Mouse (Mus musculus) adrenal gland, postnatal 14 days (tissue): ENCODE results near the gene Rad9a. TPM values are rescaled to one million over a fixed set of nuclear protein-coding genes. Genes with fewer than 3 reads are reported as not detected.
A peak's percentile ranks its signal among the peaks of the same experiment; 100 is the strongest.

Experiments
- DNase-seq: peaks from one replicate; pipeline ENCODE4 v3.0.0; 2021; ENCODE audit warnings: mixed read lengths
- total RNA-seq: library from RNA; stranded (reverse); gene quantifications from 2 replicates; pipeline ENCODE4 v1.2.3, GENCODE M21; 2021

The Rad9a gene
- total RNA-seq, 1 experiment from 2014 or later, result 8.2 TPM

DNA sequence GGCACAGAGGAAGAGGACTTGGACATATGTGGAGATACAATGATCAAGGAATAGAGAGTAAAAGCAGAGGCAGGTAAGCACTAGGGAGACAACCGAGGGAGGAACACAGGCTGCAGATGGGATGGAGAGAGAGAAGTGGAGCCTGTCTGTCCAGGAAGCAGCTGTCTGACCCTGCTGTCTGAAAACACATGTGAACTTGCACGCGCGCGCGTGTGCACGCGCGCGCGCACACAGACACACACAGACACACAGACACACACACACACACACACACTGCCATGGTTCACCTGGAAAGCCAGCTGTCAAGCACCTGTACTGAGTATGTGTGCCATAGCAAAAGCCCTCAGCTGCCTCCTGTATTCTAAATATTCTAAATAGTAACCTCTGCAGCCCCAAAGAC is 16.8 kb upstream of the Rad9a start:
- no peak for DNase-seq

DNA sequence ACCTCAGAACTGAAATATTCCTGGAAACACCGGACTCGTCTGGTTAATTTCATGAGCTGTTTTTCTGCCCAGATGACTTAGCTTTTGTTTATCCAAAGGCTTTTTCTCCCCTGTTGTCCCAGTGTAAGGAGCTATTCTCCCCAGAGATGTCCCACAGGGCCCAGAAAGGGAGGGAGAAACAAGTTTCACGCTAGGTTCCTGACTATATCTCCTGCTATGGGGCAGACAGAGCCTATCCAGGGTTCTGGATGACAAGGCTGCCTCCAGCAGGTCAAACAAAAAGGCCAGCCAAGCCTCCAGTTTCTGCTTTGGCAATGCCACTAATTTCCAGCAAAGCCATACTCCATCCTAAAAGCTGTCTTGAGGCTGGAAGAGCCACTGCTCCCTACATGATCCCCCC is 16.4 kb upstream of the Rad9a start:
- DNase-seq, result no peak

DNA sequence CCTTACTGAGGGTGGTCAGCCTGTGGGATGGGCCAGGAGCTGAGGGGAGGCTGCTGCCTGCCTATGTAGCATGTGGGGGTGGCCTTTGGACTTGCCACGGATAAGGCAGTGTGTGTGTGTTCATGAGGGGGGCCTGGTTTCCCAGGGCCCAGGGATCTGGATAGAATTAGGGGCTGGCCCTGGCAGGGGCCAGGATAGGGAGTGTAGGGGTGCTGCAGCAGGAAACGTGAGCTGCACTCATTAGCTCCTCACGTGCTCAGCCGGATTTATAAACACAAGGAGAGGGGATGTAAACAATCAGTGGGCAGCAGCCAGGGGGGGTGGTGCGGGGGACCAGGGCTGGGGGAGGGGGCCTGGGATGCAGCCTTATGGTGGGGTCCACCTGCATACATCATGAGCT is 15.7 kb upstream of the Rad9a start:
- DNase-seq, result no peak

DNA sequence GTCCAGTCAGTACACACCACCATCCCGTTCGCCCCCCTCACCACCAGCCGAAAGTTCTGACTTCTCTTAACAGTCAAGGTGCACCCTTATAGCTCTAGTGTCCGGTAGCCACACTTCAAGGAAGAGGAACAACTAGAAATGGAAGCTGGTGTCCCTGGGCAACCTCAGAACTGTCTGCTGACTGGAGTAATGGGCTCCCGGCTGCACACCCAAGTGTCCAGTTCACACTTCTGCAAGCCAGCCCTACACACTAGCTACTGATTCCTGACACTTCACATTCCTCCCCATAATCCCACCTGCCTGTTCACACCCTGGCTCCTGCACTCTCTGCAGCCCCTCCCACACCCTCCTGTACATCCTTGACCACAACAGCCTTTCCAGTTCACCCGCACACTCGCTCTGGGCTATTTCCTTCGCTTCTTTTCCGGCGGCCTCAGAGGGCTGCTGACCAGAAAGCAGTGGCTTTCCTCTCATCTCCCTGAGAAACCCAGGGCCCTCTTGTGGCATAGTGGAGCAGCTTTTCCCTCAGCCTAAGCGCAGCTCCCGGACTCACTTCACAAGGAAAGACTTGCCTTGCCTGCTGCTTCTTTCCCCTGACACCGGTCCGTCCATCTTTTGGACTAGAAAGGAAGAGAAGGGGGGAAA is 14.7 kb upstream of the Rad9a start:
- peak; percentile 71 for DNase-seq

DNA sequence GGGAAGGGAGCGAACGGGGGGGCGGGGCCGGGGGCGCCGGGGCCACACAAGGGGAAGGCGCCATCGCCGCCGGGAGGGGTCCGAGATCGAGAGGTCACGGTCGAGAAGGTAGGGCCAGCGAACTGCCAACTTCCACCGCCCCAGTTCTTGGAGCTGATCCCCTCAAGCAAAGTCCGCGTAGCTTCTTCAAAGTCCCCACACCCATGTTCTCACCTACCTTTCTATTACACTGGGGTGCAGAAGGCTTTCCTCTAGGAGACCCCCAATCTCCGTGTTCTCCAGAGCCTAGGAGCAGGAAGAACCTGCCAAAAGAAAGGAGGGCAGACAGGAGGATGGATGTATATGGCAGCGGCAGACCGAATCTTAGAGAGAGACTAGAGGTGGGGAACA is 14.0 kb upstream of the Rad9a start:
- no peak for DNase-seq

DNA sequence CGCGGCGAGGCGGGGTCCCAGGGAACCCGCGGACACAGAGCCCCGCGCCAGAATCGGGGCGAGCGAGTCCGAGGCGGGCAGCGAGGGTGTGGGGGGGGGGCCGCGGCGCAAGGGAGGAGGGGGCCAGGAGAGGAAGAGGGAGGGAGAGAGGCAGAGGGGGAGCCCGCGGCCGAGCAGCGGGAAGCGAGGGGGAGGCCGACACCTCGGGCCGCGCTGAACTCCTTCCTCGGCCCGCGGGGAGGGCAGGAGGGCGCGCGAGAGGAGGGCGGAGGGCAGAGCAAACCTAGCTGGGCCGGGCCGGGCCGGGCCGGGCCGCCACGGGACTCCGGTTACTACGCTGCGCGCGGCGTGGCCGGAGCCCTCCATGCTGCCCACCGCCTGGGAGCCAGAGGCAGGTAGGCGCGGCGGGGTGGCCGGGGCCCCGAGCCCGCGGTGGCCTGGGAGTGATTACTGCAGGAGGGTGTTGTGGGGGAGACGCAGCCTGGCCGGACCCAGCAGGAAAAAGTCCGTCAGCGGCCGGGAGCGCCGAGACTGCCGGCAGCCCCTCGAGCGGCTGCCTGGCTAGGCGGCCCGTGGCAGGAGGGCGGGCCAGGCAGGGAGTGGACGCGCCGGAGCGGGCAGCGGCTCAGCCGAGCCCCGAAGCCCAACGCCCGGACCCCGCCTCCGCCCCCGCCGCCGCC is 13.4 kb upstream of the Rad9a start:
- peak; percentile 69 for DNase-seq

DNA sequence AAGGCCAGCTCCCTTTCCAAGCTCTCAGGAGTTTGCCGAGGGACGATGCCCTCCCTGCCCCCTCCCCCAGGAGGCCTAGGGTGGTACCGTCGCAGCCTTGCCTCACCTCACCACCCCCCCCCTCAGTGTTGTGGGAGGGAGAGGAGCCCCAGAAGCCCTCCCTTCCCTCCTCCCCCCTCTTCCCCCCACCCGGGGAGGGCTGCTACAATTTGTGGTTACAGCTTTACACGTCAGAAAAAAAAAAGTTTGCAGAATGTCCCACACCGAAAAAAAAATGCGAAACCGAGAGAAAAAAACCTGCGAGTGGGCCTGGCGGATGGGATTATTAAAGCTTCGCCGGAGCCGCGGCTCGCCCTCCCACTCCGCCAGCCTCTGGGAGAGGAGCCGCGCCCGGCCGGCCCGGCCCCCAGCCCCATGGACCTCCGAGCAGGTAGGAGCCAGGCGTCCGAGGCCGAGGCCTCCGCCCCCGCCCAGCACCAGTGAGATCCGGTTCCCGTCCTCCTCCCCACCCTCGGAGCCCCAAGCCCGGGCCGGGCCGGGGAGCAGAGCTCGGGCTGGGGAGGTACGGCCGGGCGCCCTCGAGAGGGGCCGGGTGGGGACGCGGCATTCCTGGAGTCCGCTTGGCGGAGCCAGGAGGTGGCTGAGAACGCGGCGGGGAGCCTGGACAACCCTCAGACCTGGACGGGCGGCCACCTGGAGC is 12.8 kb upstream of the Rad9a start, which contains the start of the genes Clcf1 and AC109138.7:
Gene Clcf1 (plus strand): TSS at position 168 of the 700 bp plus-strand sequence.
Gene AC109138.7 (plus strand): TSS at position 287 of the 700 bp plus-strand sequence.
- peak; percentile 81 for DNase-seq

DNA sequence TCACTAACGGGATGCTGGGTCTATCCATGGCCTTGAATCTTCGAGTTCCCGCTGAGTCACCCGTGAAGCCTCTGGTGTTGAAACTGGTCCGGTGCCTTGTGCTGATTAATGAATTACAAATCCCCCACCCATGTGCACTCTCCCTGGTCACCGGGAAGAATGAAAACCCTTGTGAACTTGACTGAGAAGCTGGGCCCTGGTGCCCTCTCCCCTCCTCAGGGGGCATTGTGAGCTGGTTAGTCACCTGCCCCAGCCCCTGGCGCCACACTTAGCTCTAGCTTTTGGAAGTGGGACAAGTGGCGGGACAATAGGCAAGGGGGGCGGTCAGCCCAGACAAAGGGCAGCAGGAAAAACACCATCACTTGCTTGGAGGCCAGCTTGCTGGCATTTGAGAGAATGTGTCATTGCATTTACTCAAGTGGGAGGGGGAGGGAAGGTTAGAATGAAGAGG is 12.1 kb upstream of the Rad9a start:
- DNase-seq, result peak; percentile 80

DNA sequence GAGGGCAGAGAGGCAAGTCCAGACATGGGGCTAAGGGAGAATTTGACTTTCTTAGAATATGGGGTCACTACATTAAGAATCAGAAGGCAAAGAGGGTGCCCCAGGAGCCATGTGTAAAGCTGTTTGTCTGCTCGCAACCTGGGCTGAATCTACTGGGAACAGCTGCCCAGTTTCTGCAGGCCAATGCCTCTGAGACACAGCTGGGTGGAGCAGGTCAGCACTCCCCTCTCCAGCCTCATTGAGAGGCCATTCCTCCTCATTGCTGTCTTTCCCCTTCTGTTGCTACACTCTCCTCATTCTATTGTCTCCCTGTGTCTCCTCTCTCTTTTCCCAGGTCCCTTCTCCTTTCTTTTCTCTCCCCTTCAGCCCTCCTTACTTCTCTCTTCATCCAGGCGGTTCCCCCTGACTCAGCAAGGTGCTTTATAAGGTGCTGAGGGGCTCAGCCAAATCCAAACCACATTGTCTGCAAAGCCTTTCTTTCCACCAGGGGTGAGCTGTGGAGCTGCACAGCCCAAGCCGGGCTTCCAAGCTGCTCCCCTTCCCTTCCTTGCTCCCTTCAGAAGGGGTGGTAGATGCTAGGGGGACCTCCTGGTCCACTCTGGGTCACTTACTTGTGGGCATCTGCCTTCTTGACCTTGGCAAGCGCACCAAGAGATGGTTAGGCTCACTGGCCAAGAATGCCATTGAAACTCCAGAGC is 10.6 kb upstream of the Rad9a start:
- DNase-seq, result no peak

DNA sequence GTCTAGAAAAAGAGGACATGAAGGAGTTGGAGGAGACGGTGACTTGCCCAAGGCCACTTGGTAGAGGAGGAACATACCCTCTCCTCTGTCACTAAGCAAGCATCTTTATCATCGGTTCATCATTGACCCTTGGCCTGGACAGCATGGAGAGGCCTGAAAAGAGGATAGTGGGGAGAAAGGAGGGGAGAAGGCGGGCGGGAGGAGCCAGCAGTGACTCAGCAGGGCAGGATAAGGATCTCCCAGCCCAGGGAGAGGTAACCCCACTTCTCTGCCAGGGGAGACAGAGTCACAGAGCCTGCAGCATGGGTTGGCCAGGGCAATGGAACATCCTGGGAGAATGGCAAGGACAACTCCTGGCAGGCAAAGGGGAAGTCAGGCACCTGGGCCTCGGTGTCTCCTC is 7.1 kb upstream of the Rad9a start:
- DNase-seq, result no peak

DNA sequence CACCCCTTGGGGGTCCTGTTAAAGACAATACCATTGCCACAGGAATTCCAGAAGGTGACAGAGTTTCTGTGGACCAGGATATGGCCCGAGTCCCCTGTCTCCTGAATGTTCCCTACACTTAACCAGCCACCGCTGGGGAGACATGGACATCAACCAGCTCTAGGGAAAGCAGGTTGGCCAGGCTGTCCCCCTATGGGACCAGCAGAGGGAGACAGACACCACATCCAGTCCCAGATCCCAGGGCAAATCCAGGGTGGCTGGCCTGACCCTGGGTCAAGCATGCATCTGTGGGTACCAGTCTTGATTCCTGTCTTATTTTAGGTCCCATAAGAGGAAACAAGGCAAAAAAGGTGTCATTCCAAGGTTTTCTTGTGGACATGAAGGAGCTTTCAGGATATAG is 5.5 kb upstream of the Rad9a start:
- peak; percentile 88 for DNase-seq

DNA sequence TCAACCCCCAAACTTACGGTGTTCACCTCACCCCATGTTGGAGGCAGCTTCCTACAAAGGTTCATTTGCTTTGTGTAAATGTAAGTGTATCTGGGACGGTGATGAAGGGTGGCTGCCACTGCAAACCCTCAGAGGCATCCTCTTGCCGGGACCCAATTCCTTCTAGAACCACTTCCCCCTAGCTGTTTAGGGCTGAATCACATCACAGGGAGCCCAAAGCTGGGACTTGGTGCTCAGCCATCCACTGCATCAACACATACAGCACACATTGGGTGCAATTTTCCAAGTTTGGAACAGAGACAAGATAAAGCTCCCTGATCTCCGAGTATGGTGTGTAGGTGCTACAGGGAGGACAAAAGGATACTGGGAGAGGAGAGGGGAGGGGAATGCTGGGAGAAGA is 3.4 kb upstream of the Rad9a start:
- DNase-seq, result no peak

DNA sequence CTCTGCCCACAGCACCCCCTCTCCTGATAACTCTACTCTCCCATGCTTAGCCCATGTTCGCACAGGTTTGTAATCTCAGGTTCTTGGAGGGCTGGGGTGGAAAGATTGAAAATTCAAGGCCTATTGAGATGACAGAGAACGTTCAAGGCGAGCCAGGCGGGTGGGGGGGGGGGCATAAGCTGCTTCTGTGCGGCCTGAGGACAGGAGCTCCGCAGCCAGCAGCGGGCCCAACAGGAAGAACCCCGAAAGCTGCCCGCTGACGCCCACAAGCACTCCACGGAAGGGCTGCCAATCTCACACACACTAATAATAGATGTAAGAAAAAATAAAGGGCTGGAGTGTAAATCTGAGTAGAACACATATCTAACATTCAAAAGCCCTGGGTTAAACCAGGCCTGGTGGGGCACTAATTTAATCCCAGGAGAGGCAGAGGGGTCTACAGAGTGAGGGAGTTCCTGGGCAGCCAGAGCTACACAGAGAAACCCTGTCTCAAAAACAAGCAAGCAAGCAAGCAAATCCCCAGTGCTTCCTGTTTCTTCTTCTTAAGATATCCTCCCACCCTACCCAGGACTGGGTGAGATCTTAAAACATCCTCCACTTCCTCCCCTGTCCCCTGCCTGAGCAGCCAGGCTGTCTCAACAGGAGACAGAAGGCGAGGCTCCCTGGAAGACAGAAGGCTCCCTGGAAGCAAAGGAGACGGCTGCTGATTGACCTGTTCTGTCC is 2.3 kb upstream of the Rad9a start:
- no peak for DNase-seq

DNA sequence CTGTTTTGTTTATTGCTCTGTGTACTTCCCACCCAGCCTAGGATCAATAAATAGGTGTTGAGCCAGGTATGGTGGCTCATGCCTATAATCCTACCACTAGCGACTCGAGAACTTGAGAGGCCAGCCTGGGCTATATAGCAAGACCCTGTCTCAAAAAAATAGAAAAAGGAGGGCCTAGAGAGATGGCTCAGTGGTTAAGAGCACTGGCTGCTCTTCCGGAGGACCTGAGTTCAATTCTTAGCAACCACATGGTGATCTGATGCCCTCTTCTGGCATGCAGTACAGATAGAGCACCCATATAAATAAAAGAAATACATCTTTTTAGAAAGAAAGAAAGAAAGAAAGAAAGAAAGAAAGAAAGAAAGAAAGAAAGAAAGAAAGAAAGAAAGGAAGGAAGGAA is 1.7 kb upstream of the Rad9a start:
- no peak for DNase-seq

DNA sequence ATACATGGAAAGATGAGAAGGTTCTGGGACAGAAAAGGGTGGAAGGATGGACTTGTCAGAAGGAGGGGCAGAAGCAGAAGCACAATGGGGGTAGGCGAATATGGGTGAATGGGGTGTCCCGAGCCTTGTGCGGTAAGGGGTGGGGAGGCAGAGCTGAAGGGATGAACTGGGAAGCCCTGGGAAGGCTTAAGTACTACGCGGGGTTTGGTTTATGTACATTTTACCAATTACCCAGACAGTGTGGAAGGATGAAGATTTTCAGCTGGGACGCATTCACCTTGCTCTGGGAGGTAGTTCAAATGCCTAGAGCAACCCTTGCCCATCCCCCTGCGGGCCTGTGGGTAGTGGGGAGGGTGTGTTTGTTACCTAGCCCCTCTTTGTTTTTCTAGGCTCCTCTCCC is 687 bp upstream of the Rad9a start:
- DNase-seq, result no peak

DNA sequence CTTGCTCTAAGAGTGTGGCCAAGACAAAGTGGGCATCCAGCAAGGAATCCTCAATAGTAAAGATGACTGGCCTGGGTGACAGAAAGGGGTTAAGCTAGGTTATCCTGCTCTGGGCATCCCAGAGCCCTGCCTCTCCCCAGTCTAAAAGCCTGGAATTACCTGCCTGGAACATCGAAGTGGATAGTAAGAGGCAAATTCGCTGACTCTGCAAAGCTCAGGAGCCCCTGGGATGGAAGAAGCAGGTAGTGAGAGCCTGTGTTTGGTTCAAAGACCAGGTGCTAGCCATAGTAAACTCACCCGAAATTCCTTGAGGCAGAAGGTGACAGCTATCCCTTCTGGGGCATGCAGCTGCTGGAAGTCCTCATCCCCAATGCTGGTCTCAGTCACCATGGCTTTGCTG is 4.3 kb downstream of the Rad9a start:
- DNase-seq, result no peak

DNA sequence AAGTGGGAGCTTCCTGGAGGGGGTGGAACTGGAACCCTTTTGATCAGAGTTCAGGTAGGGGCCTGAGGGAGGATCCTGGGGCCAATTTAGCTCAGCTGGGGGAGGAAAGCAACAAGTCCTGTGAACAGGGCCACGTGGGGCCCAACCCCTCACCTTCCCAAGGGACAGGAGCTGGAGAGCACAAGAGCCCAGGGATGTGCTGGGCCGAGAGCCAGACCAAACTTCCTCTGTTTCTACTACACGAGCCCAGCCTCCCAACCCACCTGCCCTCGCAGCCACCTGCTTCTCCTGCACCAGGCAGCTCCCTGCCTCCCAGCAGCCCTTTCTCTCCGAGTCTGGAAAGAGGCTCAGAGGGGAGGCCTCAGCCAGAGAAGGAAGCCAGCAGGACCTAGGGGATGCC is 4.9 kb downstream of the Rad9a start:
- DNase-seq, result peak; percentile 57

DNA sequence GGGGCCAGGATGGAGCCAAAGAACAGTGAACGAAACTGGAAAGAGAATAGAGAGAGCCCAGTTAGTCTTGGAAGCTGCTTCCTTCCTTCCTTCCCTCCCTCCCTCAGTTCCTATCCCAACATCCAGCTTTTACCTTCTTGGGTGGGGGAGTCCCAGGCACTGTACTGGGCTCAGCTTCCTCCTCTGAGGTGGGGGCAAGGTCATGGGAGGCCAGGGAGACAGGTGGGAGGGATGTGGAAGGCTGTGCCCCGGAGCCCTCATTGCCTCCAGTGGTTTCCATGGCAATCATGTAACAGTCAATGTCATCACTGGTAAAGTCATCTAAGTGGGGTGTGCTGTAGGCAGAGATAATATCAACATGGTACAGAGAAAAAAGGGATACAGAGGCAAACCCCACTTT is 5.4 kb downstream of the Rad9a start:
- no peak for DNase-seq

DNA sequence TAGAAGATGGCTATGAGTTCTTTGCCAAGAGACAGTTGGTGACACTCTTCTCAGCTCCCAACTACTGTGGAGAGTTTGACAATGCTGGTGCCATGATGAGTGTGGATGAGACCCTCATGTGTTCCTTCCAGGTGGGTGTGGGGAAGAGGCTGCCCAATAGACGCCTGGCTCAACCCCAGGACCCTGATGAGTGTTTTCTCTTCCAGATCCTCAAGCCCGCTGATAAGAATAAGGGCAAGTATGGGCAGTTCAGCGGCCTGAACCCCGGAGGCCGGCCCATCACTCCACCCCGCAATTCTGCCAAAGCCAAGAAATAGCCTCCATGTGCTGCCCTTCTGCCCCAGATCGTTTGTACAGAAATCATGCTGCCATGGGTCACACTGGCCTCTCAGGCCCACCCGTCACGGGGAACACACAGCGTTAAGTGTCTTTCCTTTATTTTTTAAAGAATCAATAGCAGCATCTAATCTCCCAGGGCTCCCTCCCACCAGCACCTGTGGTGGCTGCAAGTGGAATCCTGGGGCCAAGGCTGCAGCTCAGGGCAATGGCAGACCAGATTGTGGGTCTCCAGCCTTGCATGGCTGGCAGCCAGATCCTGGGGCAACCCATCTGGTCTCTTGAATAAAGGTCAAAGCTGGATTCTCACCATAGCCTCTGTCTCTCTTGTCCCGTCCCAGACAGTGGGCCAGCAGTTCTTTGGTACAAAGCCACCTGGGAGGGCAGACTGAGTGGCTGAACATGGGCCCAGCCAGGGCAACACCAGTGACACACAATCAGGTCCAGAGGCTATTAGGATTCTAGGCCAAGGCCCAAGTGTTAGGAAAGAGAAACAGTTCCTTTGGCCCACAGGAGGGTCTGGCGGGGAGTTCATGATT is 6.4 kb downstream of the Rad9a start:
- DNase-seq, result peak; percentile 59

DNA sequence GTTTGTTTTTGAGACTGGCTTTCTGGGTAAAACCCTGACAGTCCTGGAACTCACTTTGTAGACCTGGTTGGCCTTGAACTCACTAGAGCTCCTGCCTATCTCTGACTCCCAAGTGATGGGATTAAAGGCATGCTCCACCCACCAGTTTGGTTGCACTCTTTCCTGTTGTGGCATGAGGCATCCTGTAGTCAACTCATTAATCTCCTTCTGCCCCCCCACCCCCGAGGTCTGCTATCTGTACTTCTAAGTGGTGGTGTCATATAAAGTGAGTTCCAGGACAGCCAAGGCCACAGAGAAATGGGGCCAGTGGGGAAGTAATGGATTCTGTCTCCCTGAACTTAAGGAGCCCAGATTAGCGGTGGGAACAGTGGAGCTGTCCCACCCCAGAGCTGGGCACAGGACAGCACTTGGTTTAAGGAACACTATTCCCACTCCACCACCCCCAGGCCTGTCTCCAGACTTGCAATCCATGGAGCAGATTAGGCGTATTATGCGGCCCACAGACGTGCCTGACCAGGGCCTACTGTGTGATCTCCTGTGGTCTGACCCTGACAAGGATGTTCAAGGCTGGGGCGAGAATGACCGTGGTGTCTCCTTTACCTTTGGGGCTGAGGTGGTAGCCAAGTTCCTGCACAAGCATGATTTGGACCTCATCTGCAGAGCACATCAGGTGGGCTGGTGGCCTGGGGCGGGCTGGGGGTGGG is 7.3 kb downstream of the Rad9a start:
- DNase-seq, result peak; percentile 68
